Mouse (Mus musculus) gastrocnemius, postnatal 14 days (tissue): ENCODE measurements around the gene Nt5c2. TPM values are rescaled to one million over a fixed set of nuclear protein-coding genes. Genes with fewer than 3 reads are reported as not detected.

ENCODE experiments used
- DNase-seq: peaks from one replicate; pipeline ENCODE4 v3.0.0; 2021; ENCODE audit warnings: mixed read lengths
- intact Hi-C: fragments of 180-260 bp; cut with DNase I; formaldehyde crosslinking; loops from one replicate; pipeline ENCODE4 v1.15.1; 2025; ENCODE audit warnings: low total_unique reads
- total RNA-seq, 2 experiments: library from RNA; stranded (reverse); gene quantifications; 2 replicates each; pipeline ENCODE4 v1.2.3; 2021

The Nt5c2 gene
- total RNA-seq, 2 experiments from 2014 or later: 17.5 to 23.0 TPM

DNA sequence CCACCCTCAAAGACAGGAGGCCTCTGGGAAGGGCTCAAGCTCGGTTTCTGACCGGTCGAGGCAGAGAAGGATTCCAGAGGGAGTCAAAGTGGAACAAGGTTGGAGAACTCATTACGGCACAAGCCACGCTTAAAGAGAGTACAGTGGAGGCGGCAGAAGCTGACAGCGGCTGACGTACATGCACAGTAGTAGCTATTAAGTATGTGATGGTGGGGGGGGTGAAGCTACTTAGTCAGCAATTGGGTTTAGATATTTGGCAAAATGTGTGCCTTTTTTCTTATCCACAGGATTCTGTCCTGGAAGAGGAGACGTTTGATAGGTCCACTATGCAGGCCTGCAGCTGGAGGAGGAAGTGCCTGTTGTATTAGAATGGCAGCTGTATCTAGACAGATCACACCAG, 43.2 kb downstream of the Nt5c2 start:
- intact Hi-C loops: no loop called here
- no peak for DNase-seq

DNA sequence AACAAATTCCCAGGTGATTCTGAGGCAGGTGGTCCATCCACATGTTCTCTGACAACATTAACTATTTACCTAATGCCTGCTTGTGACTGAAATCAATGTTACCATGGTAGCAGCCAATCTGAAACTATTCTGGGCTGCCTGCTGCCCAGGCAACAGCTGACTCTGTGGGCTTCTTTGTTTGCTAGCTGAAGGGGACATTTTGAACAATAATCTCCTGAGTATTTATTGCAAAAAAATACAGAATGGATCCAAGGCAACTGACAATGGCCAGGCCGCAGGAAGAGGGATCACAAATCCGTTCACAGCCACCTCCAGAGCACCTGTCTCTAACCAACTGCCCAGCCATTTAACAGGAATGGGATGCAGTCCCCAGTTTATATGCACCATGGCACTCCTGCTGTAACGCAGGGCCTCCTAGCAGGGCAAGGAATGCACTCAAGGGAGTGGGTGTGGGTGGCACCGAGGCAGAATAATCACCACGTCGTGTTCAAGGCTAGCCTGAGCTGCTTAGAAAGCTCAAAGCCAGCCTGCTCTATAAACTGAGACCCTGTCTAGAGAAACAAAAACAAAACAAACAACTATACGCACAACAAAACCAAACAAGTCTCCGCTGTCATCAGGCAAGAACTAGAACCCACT, 43.8 kb downstream of the Nt5c2 start:
- intact Hi-C loops: no loop called here
- no peak for DNase-seq

DNA sequence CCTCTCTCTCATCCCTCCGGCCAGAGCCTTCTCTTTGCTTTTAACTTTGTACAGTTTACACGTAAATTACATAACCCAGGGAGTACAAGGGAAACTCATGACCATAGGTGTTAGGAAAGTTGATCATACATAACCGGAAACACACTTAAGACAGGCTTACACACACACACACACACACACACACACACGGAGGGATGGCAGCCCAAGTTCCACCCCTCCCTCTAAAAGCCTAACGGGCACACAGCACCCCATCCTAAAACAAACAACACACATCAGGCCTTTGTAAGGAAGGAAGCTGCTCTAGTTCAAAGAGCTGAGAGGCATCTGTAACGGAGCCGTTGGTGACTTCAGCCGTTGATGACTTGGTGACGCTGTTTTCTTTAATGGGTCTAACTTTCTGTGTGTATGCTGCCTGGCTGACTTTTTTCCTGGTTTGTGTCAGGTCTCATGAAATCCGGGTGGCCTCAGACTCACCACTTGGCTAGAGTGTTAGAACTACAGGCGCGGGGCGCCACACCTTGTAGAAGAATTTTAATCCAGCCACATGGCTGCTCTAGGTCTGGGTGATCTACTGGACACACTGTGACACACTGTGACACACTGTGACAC, 44.7 kb downstream of the Nt5c2 start:
- intact Hi-C loops: no loop called here
- no peak for DNase-seq

DNA sequence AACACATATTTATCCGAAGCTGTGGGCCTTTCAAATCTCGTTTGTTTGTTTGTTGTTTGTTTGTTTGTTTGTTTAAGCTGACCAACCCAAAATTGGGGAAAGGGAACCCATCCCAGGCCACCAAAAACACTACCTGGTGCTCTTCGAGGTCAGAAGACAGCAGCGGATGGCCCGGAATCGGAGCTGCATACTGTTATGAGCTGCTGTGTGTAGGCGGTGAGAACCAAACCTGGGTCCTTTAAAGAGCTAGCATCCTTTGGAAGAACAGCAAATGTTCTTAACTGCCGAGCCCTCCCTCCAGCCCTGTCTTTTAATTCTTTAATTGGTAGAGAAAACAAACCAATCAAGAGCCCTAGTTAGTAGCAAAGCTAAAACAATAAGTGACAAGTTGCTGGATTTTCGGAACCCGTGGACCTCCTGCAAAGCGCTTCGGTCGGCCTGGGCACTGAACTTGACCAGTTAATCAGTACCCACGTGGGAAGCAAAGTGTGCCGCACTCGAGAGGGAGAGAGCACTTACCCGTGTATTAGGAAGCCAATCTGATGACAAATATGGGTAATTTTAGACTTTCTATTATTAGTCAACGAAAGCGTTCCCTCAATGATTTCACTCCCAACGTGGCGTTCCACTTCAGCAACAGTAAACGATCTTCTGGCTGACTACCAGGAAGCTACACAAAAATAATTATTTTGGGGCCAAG, 45.5 kb downstream of the Nt5c2 start:
- no peak for DNase-seq
- intact Hi-C loops: no loop called here

DNA sequence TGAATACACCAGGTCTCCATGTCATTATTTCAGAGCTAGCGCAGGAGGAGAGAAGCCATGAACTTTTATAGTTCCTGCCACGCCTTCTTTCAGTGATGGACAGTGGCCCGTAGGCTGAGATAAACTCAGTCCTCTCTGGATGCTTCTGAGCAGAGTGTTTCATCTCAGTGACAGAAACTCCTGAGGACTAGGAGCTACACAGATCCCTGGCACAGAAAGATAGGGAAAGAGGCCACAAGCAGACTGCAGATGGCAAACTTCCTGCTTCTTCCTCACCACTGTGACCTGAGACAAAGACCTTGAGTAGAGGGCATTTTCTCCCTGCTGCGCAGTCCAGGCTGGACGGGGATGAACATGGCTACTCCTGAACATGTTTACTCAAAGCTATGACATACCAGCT, 46.1 kb downstream of the Nt5c2 start:
- no peak for DNase-seq
- intact Hi-C loops: no loop called here

DNA sequence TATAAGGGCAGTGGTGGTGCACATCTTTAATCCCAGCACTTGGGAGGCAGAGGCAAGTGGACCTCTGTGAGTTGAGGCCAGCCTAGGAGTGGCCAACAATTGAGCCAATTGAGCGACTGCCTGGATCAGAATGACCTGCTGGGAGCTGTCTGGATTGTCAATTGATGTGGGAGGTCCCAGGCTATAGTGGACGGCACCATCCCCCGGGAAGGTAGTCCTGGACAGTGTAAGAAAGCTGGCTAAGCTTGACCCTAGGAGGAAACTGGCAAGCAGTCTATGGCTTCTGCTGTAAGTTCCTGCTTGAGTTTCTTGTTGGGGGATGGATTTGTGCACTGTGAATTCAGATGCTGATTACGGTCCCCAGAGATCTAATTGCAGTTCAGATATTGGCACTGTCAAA, 47.1 kb downstream of the Nt5c2 start:
- no peak for DNase-seq
- intact Hi-C loops: no loop called here

DNA sequence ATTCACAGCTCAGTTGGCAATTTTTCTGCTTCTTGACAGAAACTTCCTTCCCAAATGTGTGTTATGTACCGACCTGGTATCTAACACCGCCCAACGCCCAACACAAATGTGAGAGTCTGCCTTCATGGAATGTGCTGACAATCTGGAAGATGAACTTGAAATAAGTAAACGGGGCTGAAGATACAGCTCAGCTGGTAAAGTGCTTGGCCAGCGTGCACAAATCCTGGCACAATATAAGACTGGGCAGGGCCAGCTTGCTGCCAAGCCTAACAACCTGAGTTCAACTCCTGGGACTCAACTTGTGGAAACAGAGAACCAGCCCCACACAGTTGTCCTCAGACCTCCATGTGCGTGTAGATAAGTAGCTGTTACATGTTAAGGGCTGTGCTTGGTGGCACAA, 48.6 kb downstream of the Nt5c2 start:
- no peak for DNase-seq
- intact Hi-C loops: no loop called here

DNA sequence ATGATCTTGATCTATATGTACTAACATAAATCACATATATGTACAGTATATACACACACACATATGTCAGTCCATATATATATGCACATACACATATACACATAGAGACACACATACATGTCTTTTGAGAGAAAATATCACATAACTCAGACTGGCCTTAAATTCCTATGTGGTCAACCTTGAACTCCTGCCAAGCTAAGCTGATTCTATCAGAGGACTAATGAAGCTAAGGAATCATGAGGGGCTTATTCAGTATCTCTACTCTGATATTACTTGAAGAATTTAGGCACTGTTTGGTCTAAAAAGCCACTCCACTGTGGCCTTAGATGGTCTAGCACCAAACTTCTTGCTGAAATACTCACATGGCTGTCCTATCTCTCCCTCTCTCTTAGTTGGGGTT, 49.5 kb downstream of the Nt5c2 start:
- no peak for DNase-seq
- intact Hi-C loops: no loop called here

DNA sequence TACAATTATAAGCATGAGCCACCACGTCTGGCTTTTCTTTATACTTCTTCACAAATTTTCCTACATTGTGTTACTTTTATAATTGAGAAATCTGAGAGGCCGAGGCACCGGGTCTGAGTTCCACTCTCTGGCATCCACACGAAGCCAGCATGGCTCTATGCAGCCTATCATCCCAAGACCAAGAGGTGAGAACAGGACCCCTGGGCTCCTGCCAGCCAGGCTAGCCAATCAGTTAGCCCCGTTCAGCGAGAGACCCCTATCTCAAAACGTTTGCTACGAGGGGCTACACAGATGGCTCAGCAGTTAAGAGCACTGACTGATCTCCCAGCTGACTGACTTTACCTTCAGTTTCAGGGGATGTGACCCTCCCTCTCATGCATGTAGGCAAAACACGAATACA, 50.6 kb downstream of the Nt5c2 start:
- no peak for DNase-seq
- intact Hi-C loops: no loop called here

DNA sequence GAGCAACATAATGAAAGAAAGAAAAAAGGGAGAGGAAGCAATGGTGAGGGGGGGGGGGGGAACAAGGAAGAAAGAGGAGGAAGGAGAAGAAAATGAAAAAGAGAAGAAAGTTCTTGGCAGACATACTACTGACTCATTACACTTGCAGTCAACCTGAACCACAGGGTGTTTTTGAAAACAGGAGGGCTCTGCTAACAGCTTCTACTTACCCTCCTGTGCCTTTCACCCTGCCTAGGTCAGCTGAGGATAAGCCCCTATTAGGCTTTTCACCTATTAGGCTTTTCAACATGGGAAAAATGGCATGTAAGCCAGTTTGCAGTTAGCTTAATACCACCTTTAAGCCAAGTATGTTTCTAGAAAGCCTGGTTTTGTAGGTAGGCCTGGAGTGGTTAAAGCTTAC, 51.5 kb downstream of the Nt5c2 start:
- intact Hi-C loops: no loop called here

DNA sequence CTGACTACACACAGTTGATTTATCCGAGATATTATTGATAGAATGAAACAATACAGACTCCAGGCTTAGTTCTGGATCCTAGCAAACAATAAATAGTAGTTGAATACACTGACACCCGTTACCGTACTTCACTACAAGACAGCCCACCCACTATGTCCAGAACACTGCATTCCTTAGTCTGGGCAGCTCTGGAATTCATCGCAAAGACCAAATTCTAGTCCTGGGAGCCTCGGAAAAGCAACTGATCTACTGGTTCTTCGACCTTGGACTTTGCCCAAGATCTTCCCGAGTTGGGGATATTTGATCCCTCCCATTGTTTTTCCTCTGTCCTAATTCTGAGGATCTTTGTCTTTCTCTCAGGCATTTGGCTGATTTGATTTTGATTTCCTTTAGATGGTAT, 52.1 kb downstream of the Nt5c2 start:
- DNase-seq: no peak
- intact Hi-C loops: no loop called here

More for the DNA sequence above, 51.5 kb downstream of the Nt5c2 start:
- no peak for DNase-seq

DNA sequence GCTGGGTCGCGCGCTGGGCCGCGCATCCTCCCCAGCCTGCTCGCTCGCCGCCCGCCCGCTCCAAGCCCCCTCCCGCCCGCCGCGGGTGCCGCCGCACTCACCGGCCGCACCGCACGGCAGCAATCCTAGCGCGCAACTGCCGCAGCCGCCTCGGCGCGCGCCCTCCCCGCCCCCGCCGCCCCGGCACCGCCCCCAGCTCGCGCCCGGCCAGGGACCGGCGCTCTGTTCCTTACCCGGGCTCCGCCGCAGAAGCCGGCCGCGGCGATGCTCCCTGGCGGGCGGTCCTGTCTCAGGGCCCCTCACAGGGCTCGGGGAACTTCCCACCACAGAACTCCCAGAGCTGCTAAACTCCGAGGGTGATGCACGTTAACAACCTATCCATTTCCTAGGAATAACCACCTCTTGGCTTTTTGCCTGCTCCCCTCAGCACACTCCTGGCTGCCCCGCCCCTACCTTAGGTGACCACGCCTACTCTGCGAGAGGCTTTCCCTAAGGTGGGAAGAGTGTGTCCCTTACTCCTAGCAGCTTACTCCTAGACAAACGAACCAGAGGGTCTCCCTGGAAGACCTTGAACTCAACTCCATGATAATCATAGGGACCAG, 52.7 kb downstream of the Nt5c2 start:
- intact Hi-C loops: no loop called here
- DNase-seq: peak; percentile 80

DNA sequence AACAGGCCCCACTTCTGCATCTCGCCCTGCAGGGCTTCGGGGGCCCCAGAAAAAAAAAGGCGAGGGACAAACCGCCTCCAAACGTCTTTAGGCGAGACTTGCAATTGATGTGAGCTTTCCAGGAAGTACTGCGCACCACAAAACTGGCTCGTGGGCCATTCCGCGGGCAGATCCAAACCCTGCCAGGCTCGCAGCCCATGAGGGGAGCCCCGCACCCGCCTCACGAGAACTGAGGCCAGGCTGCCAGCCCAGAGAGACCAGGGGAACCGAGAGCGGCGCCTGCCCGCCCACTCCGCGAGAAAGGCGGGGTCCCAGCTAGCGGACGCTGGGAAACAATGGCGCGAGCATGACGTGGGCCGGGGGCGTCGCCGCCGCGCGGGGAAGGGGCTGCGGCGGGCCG, 53.3 kb downstream of the Nt5c2 start:
- DNase-seq: peak; percentile 87
- intact Hi-C loops: no loop called here

DNA sequence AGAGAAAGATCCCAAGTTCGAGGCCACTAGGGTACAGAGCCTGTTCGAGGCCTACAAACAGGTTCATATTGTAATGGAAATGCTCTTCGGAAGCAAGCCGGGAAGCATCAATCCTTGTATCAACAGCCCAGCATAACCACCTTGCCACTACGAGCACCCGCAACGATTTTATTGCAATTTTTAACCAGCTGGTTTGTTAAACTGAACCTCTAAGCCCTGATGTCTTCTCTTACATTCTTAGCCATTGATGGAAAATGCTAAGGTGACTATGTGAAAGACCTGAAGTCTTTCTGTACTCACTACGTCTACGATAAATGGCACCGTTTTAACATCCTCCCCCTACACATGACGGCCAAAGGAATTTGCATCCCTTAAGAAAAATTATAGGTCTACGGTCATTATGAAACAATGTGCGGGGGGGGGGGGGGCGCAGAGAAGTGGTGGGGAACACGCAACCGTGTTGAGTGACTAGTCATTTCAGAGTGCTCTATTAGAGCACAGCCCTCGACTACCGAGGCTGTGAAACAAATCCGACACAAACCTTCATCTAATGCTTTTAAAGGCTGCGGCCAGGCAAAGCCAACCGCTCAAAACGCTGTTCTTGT, 53.8 kb downstream of the Nt5c2 start:
- DNase-seq: no peak
- intact Hi-C loops: no loop called here

DNA sequence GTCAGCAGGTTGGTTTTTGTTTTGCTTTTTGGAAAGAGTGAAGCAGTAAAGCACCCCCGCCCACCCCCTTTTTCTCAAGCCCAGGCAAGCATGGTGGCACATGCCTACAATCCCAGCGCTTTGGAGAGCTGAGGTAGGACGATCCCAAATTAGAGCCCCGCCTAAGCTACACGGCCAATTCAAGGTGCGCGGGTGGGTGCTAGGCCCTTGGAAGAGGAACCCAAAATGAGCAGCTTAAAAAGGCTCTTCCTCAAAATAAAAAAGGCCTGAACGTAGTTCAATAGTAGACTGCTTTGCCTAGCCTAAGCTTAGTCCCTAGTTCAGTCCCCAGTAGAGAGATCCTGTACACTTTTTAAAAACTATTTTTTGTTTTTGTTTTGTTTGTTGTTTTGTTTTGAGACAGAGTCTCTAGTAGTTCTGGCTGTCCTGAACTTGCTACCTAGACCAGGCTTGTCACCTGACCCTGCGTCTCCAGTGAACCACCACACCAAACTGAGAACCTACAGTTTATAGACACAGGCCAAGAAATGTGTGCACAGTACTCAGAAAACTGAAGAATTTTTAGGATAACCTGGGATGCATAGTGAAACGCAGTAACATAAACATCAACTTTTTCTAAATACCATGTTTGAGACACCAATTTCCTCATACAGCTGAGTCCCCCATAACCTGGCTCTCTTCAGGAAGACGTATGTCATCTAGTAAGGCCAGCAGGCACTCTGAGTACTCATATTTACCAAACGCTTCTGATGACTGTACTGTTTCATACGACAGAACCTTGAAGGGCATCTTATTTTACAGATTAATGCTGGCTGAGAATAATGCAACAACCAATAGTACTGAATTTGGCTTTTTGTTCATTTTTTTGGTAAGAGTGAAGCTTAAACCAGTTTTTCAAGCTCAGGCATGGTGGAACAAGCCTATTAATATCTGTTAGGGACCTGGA, 54.6 kb downstream of the Nt5c2 start:
- intact Hi-C loops: no loop called here

DNA sequence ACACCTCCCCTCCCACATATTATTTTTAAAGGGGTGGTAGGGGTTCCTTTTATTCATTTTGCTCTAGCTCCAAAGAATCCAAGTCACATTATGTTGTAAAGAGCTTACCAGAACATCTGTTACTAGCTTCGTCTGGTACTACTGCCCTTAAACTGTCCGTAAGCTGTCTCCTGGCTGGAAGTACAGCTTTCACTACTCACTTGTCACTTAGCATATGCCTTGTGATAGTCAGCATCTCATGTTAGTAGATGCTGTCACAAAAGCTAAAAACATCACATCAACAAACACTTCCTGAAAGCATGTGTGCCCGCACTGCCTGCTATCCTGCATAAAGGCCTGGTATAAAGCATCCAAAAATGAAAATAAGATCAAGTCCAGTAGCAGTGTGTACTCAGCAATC, 55.4 kb downstream of the Nt5c2 start:
- intact Hi-C loops: no loop called here
- DNase-seq: no peak

More for the DNA sequence above, 54.6 kb downstream of the Nt5c2 start:
- no peak for DNase-seq

DNA sequence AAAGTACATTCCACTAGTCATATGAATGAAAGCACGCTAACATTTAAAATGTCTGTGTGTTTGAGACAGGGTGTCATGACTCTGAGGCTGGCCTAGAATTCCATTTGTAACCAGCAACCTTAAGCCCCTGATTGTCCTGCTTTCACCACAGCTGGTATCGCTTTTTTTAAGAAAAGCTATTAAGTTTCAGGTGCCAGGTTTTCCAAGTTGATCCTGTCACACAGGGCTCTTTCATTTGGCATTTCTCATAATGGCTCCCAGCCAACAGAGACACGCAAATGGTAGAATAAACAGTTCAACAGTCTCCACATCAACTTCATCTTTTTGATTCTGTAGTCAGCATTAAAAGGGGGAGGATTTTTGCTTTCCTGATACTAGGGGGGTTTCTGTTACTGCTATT, 56.4 kb downstream of the Nt5c2 start:
- no peak for DNase-seq
- intact Hi-C loops: no loop called here

DNA sequence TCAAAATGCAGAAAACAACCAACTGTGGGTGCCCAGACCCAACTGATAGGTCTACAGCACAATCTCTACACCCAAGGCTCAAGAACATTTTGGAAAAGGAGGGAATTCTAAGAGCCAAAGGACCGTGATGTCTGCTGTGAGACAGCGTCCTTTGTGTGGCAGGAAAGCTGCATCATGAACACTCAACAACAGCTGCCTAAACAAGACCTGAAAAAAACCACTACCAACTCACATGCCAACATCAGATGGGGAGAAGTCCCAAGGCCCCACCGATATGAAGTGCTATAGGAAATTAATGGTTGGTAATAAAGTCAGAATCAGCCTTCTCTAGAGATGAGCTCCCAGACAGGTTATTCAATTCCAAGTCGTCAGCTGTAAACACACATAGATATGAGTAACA, 57.0 kb downstream of the Nt5c2 start:
- DNase-seq: no peak
- intact Hi-C loops: no loop called here

DNA sequence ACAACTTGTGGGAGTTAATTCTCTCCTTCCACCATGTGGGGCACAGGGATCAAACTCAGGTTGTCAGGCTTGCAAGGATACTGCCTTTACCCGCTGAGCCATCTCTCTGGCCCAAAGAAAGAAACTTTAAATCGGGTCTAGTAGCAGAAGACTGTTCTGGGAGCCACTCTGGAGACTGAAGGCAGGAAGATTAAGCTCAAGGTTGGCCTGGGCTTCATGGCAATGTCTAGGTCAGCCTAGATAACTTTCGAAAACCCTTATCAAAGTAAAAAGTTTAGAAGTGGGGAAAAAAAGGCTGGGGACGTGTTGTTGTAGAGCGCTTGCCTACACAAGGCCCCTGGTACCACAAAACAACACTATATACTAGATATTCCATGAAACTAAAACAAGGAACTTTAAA, 58.0 kb downstream of the Nt5c2 start:
- DNase-seq: no peak
- intact Hi-C loops: no loop called here
